Mouse (Mus musculus): ENCODE measurements around the gene Tmem86b. TPM values are rescaled to one million over a fixed set of nuclear protein-coding genes. Genes with fewer than 3 reads are reported as not detected.

The Tmem86b gene
- polyA plus RNA-seq, 1 experiment = 261 TPM

DNA sequence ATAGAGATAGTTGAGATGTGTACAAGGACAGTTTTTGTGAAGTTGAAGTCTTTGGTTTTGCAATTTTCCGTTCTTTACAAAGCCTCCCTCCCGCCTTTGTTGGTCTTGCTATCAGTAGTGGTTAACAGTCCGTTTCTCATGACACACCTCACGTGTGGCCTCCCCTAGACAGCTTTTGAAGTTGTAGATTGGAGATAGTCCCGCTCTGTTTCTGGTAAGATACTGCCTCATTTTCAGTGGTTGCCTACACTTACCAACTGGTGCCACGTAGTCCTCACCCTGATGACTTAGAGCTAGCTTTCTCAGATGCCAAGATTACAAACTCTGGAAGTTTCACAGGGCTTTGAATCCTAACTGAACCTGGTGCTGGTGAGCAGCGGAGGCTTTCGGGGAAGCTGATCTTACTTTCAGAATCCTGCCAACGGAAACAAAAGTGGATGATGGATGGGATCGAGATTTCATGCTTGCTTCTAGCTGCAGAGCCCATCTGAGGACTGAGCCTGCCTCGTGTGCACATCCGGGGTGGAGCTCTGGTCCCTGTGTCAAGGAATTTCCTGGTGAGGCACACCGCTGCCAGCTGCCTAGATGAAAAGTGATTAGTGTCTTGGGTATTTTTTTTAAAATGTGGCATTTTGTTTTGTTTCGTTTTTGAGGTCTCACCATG, 17.4 kb downstream of the Tmem86b start:
- H3K4me3 ChIP-seq (ENCODE audit: low read depth, low read length) = no peak overlapping the region
- TF ChIP-seq CTCF (IDR thresholded peaks at IDR 0.05; ENCODE audit: extremely low read depth, insufficient read length, insufficient replicate concordance, low read depth, low read length) (no peak), POLR2A (IDR thresholded peaks at IDR 0.05; ENCODE audit: low read depth, low read length) (no peak)
- H3K27ac ChIP-seq (ENCODE audit: insufficient read depth, low read depth, low read length) = no peak overlapping the region
- no peaks in the 10 kb centered on the region for H3K4me1 ChIP-seq (ENCODE audit: control insufficient read depth, insufficient read depth, insufficient read length, low read length)
- no peaks in the 10 kb centered on the region for H3K27me3 ChIP-seq (ENCODE audit: control insufficient read depth, insufficient read depth, low read length)
- 45% methylated on average over 14 of the region's 14 CpGs for WGBS
- no peaks in the 10 kb centered on the region for H3K36me3 ChIP-seq (ENCODE audit: control insufficient read depth, insufficient read depth, low read length)

DNA sequence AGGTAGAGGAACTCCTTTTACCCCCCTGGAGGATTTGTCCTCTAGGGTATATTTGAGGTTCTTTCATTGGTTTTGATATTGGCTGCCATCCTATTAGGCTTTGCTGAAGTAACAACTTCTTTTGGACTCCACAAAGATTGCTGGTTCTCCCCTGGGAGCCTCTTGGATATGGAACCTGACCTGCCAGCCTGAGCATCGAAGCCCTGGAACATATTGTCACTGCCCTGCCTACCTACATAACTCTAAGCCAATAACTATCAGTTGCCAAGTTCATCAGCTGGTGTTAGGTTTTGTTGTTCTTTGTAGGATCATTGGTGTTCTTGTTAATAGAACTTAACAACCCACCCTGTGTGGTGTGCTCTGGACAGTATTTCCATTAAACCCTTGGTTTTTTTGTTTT, 18.3 kb downstream of the Tmem86b start:
- Histone ChIP-seq H3K36me3 (ENCODE audit: control insufficient read depth, insufficient read depth, low read length) (no peaks in the 10 kb centered on the region), H3K27ac (ENCODE audit: insufficient read depth, low read depth, low read length) (no peak overlapping the region), H3K4me1 (ENCODE audit: control insufficient read depth, insufficient read depth, insufficient read length, low read length) (no peaks in the 10 kb centered on the region), H3K4me3 (ENCODE audit: low read depth, low read length) (no peak overlapping the region), H3K27me3 (ENCODE audit: control insufficient read depth, insufficient read depth, low read length) (no peaks in the 10 kb centered on the region)
- 71% methylated on average over 1 of the region's 1 CpGs for WGBS
- TF ChIP-seq CTCF (IDR thresholded peaks at IDR 0.05; ENCODE audit: extremely low read depth, insufficient read length, insufficient replicate concordance, low read depth, low read length) (no peak), POLR2A (IDR thresholded peaks at IDR 0.05; ENCODE audit: low read depth, low read length) (no peak)

DNA sequence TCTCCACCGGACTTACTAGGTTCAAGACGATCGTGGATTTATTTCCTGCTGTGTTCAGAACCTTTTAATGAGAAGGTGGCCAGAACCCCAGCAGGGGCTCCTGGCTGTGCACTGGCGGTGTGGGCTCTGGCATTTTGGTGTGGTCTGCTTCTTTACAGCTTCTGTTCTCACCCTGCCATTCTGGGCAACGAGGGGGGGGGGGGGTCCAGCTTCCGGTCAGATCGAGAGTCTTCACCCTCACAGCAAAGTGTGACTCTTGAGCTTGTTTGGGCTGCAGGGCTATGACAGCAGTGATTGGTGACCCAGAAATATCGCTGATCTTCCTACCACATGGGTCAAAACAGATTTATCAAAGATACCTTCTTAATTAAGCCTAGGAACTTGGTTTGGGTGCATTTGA, 18.8 kb downstream of the Tmem86b start:
- Histone ChIP-seq H3K36me3 (ENCODE audit: control insufficient read depth, insufficient read depth, low read length) (no peaks in the 10 kb centered on the region), H3K4me3 (ENCODE audit: low read depth, low read length) (no peak overlapping the region), H3K27me3 (ENCODE audit: control insufficient read depth, insufficient read depth, low read length) (no peaks in the 10 kb centered on the region), H3K4me1 (ENCODE audit: control insufficient read depth, insufficient read depth, insufficient read length, low read length) (no peaks in the 10 kb centered on the region; the same call in 1 of the 2 replicates), H3K27ac (ENCODE audit: insufficient read depth, low read depth, low read length) (no peak overlapping the region)
- no peak for TF ChIP-seq POLR2A (IDR thresholded peaks at IDR 0.05; ENCODE audit: low read depth, low read length)
- no peak for TF ChIP-seq CTCF (IDR thresholded peaks at IDR 0.05; ENCODE audit: extremely low read depth, insufficient read length, insufficient replicate concordance, low read depth, low read length)
- WGBS = 70% methylated on average over 8 of the region's 8 CpGs

DNA sequence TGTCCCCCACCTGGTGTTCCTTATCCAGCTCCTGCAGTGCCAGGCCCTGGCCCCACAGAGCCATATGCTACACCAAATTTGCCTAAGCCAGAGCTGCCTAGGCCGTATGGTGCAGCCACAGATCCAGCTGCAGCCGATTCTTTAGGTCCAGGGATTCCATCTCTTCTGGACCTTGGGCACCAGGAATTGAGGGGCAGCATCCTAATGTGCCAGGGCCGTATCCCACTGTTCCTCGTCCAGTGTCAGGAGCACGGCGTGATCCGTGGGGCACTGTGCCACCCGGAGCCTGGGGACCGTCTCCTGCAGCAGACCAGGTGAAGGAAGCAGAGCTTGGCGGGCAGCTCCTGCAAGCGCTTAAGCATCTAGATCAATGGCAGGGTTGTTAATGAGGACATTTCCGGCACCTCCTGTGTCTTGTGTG, 19.3 kb downstream of the Tmem86b start:
- Histone ChIP-seq H3K27me3 (ENCODE audit: control insufficient read depth, insufficient read depth, low read length) (no peaks in the 10 kb centered on the region), H3K4me1 (ENCODE audit: control insufficient read depth, insufficient read depth, insufficient read length, low read length) (no peaks in the 10 kb centered on the region; the same call in 1 of the 2 replicates), H3K27ac (ENCODE audit: insufficient read depth, low read depth, low read length) (no peak overlapping the region), H3K4me3 (ENCODE audit: low read depth, low read length) (no peak overlapping the region), H3K36me3 (ENCODE audit: control insufficient read depth, insufficient read depth, low read length) (no peaks in the 10 kb centered on the region)
- WGBS = 82% methylated on average over 12 of the region's 12 CpGs
- TF ChIP-seq CTCF (IDR thresholded peaks at IDR 0.05; ENCODE audit: extremely low read depth, insufficient read length, insufficient replicate concordance, low read depth, low read length) = no peak
- no peak for TF ChIP-seq POLR2A (IDR thresholded peaks at IDR 0.05; ENCODE audit: low read depth, low read length)

DNA sequence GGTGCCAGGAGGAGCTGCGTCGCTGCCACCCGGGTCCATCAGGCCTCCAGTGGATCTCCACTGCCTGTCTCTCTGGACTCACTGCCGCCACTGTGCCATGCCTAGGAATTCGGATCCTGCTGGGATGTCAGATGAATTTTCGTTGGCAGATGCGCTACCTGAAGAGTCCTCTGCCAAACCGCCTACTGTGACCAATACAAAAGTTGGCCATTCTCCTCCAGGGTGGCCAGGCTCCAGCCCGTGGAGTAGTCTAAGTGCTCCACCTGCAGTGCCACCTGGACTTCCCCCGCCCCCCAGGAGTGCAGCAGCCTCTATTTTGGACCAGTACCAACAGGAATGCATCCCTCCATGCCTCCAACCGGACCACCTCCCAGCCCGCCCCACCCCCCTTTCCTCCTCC, 19.7 kb downstream of the Tmem86b start:
- no peaks in the 10 kb centered on the region for H3K27me3 ChIP-seq (ENCODE audit: control insufficient read depth, insufficient read depth, low read length)
- no peaks in the 10 kb centered on the region for H3K36me3 ChIP-seq (ENCODE audit: control insufficient read depth, insufficient read depth, low read length)
- H3K4me1 ChIP-seq (ENCODE audit: control insufficient read depth, insufficient read depth, insufficient read length, low read length) = no peaks in the 10 kb centered on the region; the same call in 1 of the 2 replicates
- no peak overlapping the region for H3K4me3 ChIP-seq (ENCODE audit: low read depth, low read length)
- no peak overlapping the region for H3K27ac ChIP-seq (ENCODE audit: insufficient read depth, low read depth, low read length)
- 86% methylated on average over 12 of the region's 12 CpGs for WGBS
- no peak for TF ChIP-seq CTCF (IDR thresholded peaks at IDR 0.05; ENCODE audit: extremely low read depth, insufficient read length, insufficient replicate concordance, low read depth, low read length)
- no peak for TF ChIP-seq POLR2A (IDR thresholded peaks at IDR 0.05; ENCODE audit: low read depth, low read length)

DNA sequence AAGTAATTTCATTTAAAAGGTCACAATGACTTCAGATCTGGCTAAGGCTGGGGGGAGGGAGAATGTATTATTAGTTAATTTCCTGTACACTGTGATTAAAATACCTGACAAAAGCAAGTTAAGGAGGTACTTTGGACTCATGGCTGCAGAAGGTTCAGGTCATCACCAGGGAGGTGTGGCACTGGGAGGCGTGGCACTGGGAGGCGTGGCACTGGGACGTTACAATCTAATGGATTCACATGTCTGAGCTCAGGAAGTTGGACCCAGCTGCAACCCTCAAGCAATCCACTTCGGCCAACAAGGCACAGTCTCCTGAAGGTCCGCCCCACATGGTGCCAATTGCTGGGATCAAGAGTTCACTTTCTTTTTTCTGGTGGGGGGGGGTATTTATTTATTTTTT, 23.2 kb downstream of the Tmem86b start:
- TF ChIP-seq CTCF (IDR thresholded peaks at IDR 0.05; ENCODE audit: extremely low read depth, insufficient read length, insufficient replicate concordance, low read depth, low read length) (no peak), POLR2A (IDR thresholded peaks at IDR 0.05; ENCODE audit: low read depth, low read length) (no peak)
- H3K27me3 ChIP-seq (ENCODE audit: control insufficient read depth, insufficient read depth, low read length) = no peaks in the 10 kb centered on the region
- WGBS = 25% methylated on average over 5 of the region's 5 CpGs

DNA sequence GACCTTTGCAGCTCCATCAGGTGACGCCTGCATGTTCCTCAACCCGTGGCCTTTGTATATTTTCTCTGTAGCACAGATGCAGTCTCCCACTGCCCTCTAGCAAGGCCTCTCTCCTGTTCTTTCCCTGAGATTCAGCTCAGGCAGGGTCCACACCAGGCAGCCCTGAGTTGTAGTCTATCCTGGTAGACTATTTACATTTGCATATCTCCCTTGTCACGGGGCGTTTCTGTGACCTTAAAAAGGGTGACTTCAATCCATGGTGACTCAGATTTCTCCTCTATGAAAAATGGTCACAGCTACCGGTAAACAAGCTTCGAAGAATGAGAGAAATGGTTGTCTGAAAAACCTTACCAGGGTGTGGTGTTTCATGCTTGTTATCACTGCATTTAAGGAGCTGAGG, 27.3 kb downstream of the Tmem86b start, which contains the start of gene Ptprh:
Gene Ptprh (minus strand): TSS at position 169 of the 400 bp plus-strand sequence.
- Histone ChIP-seq H3K27me3 (ENCODE audit: control insufficient read depth, insufficient read depth, low read length) (no peaks in the 10 kb centered on the region), H3K36me3 (ENCODE audit: control insufficient read depth, insufficient read depth, low read length) (peaks cover 13% of the 10 kb centered on the region), H3K4me3 (ENCODE audit: low read depth, low read length) (peak within 1 kb of the TSS; percentile 71), H3K27ac (ENCODE audit: insufficient read depth, low read depth, low read length) (peak within 1 kb of the TSS; percentile 100), H3K4me1 (ENCODE audit: control insufficient read depth, insufficient read depth, insufficient read length, low read length) (peaks cover 15% of the 10 kb centered on the region; the same call in 1 of the 2 replicates)
- TF ChIP-seq POLR2A (IDR thresholded peaks at IDR 0.05; ENCODE audit: low read depth, low read length) (no peak), CTCF (IDR thresholded peaks at IDR 0.05; ENCODE audit: extremely low read depth, insufficient read length, insufficient replicate concordance, low read depth, low read length) (no peak)
- 22% methylated on average over 6 of the region's 6 CpGs for WGBS

More for the DNA sequence above, 23.2 kb downstream of the Tmem86b start:
- Histone ChIP-seq H3K4me1 (ENCODE audit: control insufficient read depth, insufficient read depth, insufficient read length, low read length) (peaks cover 13% of the 10 kb centered on the region; the same call in 1 of the 2 replicates), H3K4me3 (ENCODE audit: low read depth, low read length) (no peak overlapping the region), H3K36me3 (ENCODE audit: control insufficient read depth, insufficient read depth, low read length) (no peaks in the 10 kb centered on the region), H3K27ac (ENCODE audit: insufficient read depth, low read depth, low read length) (no peak overlapping the region)

Data from small intestine, adult 2 months (tissue).